In the genomic region with DNA sequence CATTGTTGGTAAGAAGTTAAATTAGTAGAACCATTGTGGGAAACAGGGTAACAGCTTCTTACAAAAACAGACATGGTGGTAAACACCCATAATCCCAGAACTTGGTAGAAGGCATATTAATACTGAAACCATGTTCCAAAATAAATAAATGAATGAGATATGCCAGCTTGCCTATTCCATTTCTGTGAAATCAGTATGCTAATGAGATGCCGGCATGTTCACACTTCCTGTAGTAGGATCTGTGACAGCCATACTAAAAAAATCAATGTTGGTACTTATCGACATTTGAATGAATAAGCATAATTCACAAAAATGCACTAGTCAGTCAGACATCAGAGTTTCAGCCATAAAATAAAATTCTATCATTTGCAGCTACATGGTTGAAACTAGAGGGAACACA, we compare ENCODE assay signal across 21 mouse cellular contexts.
"Had no signal": no experiment of that assay in that cellular context is flagged by ENCODE, and none has a peak within 500 bp of the region (broad histone marks: within the 10 kb centered on the region; RNA-seq: fewer than 3 reads in every experiment).

No protein-coding gene starts in this region.

- H3K36me3 ChIP-seq: kidney, embryonic 15.5 days; limb, embryonic 10.5 days; limb, embryonic 13.5 days; liver, embryonic 12.5 days; liver, embryonic 15.5 days; lung, embryonic 15.5 days; midbrain, embryonic 10.5 days; midbrain, embryonic 13.5 days; neural tube, embryonic 13.5 days had no signal

- H3K4me3 ChIP-seq: kidney, embryonic 15.5 days; limb, embryonic 10.5 days; limb, embryonic 13.5 days; liver, embryonic 12.5 days; liver, embryonic 15.5 days; lung, embryonic 15.5 days; megakaryocyte, embryonic 14.5 days; midbrain, embryonic 10.5 days; midbrain, embryonic 13.5 days; myocyte; neural tube, embryonic 13.5 days had no signal

- H3K9ac ChIP-seq: kidney, embryonic 15.5 days; limb, embryonic 13.5 days; liver, embryonic 12.5 days; liver, embryonic 15.5 days; lung, embryonic 15.5 days; midbrain, embryonic 13.5 days; neural tube, embryonic 13.5 days had no signal

- H3K4me1 ChIP-seq: kidney, embryonic 15.5 days; limb, embryonic 10.5 days; limb, embryonic 13.5 days; liver, embryonic 12.5 days; liver, embryonic 15.5 days; megakaryocyte, embryonic 14.5 days; midbrain, embryonic 10.5 days; midbrain, embryonic 13.5 days; neural tube, embryonic 13.5 days had no signal

- H3K4me2 ChIP-seq: kidney, embryonic 15.5 days; limb, embryonic 13.5 days; liver, embryonic 12.5 days; liver, embryonic 15.5 days; lung, embryonic 15.5 days; midbrain, embryonic 13.5 days; neural tube, embryonic 13.5 days had no signal

- H3K27ac ChIP-seq: kidney, embryonic 15.5 days; limb, embryonic 10.5 days; limb, embryonic 13.5 days; liver, embryonic 12.5 days; liver, embryonic 15.5 days; lung, embryonic 15.5 days; midbrain, embryonic 10.5 days; midbrain, embryonic 13.5 days; neural tube, embryonic 13.5 days had no signal

- ATAC-seq: liver, embryonic 12.5 days; midbrain, embryonic 13.5 days; midbrain, embryonic 16.5 days had no signal

- H3K27me3 ChIP-seq: kidney, embryonic 15.5 days; limb, embryonic 13.5 days; liver, embryonic 12.5 days; liver, embryonic 15.5 days; lung, embryonic 15.5 days; megakaryocyte, embryonic 14.5 days; midbrain, embryonic 13.5 days; neural tube, embryonic 13.5 days had no signal

- H3K9me3 ChIP-seq: kidney, embryonic 15.5 days; limb, embryonic 10.5 days; limb, embryonic 13.5 days; liver, embryonic 12.5 days; liver, embryonic 15.5 days; lung, embryonic 15.5 days; midbrain, embryonic 10.5 days; midbrain, embryonic 13.5 days; neural tube, embryonic 13.5 days had no signal

- DNase-seq: kidney, postnatal 10 days; kidney, postnatal 36 days; liver; lung, adult 18-20 months; lung, postnatal 10 days; lung, postnatal 36 days; thymus, adult 2 months; thymus, postnatal 14 days; thymus, postnatal 4 days had no signal
